Mouse (Mus musculus) midbrain, postnatal 0 days (tissue): ENCODE data around the gene Itgav. TPM values are rescaled to one million over a fixed set of nuclear protein-coding genes. Genes with fewer than 3 reads are reported as not detected.

Experiments used
- ATAC-seq: fragments of 200-750 bp; cut with Nextera tagmentation; 2 replicates; pipeline ENCODE4 v1.8.0; 2017; ENCODE audit warnings: moderate number of reproducible peaks, mild to moderate bottlenecking, moderate TSS enrichment, moderate library complexity; ENCODE audit not compliant: low FRiP score
- DNase-seq: peaks from one replicate; pipeline ENCODE4 v3.0.0-alpha.2; 2015; ENCODE audit warnings: low spot score
- H3K27ac ChIP-seq: fragments of 300-500 bp; sonication (generic); 2 replicates; pipeline ENCODE4 v1.5.1; 2014; ENCODE audit warnings: low read depth, mild to moderate bottlenecking, low read length, mixed read lengths
- H3K27me3 ChIP-seq: fragments of 300-500 bp; sonication (generic); 2 replicates; pipeline ENCODE4 v1.6.1; 2014; ENCODE audit warnings: low read length, control low read depth, mixed read lengths; ENCODE audit not compliant: insufficient read depth
- H3K36me3 ChIP-seq: fragments of 300-500 bp; sonication (generic); 2 replicates; pipeline ENCODE4 v1.6.1; 2014; ENCODE audit warnings: low read length, control low read depth, mixed read lengths; ENCODE audit not compliant: insufficient read depth
- H3K4me1 ChIP-seq: fragments of 300-500 bp; sonication (generic); 2 replicates; pipeline ENCODE4 v1.6.1; 2014; ENCODE audit warnings: mild to moderate bottlenecking, control low read depth, antibody characterized with exemption, low read length, mixed read lengths; ENCODE audit not compliant: insufficient read depth
- H3K4me2 ChIP-seq: fragments of 300-500 bp; sonication (generic); 2 replicates; pipeline ENCODE4 v1.6.1; 2014; ENCODE audit warnings: low read depth, mild to moderate bottlenecking, low read length, mixed read lengths; ENCODE audit not compliant: poor library complexity, severe bottlenecking
- H3K4me3 ChIP-seq: fragments of 300-500 bp; sonication (generic); 2 replicates; pipeline ENCODE4 v1.5.1; 2014; ENCODE audit warnings: low read depth, mild to moderate bottlenecking, low read length, moderate library complexity
- H3K9ac ChIP-seq: fragments of 300-500 bp; sonication (generic); replicated peaks from 2 replicates; pipeline ENCODE4 v1.6.1; 2014; ENCODE audit warnings: mild to moderate bottlenecking, low read length, moderate library complexity, mixed read lengths; ENCODE audit not compliant: poor library complexity, severe bottlenecking
- H3K9me3 ChIP-seq: fragments of 300-500 bp; sonication (generic); 2 replicates; pipeline ENCODE4 v1.6.1; 2016; ENCODE audit warnings: low read length, control low read depth
- CTCF ChIP-seq: IDR thresholded peaks from 2 replicates; pipeline ENCODE4 v1.5.1; 2016; ENCODE audit warnings: antibody characterized with exemption, mild to moderate bottlenecking
- WGBS: fragments of 180-500 bp; shearing (Covaris S2); extraction: QIAGEN DNeasy Blood & Tissue Kit; methylation state at CpG from one replicate; pipeline ENCODE4 v1.1.7; 2014; 5-methylcytosine and 5-hydroxymethylcytosine counted together
- polyA plus RNA-seq: library from polyadenylated mRNA; unstranded; fragments of >200 nt; fragmentation: Nextera tagmentation; extraction: Ambion mirVana; gene quantifications from 2 replicates; pipeline ENCODE4 v1.2.1, GENCODE M21; 2015
- total RNA-seq: library from RNA; depleted of rRNA; stranded (reverse); fragments of >200 nt; gene quantifications from 2 replicates; pipeline ENCODE4 v1.2.3, GENCODE M21; 2014

Gene Itgav
- total and polyA plus RNA-seq, 2 experiments from 2014 or later, result 30.7 to 30.8 TPM

- Histone ChIP-seq H3K36me3 (no peaks in the 10 kb centered on the region), H3K9ac (no peak overlapping the region), H3K4me1 (no peaks in the 10 kb centered on the region), H3K4me2 (no peak overlapping the region), H3K9me3 (no peaks in the 10 kb centered on the region), H3K27me3 (no peaks in the 10 kb centered on the region), H3K4me3 (no peak overlapping the region), H3K27ac (no peak overlapping the region)
- DNase-seq (peak; percentile 8), ATAC-seq (no peak)
- no peak for TF ChIP-seq CTCF
- WGBS, result 89% methylated on average over 6 of the region's 6 CpGs
Observed at GRCm38 (mm10) chr2:83681785-83682184, 42.4 kb upstream of the Itgav start.

- no peaks in the 10 kb centered on the region for H3K9me3 ChIP-seq
- WGBS, result 89% methylated on average over 8 of the region's 8 CpGs
- H3K9ac ChIP-seq, result no peak overlapping the region
- no peak overlapping the region for H3K4me2 ChIP-seq
- no peak overlapping the region for H3K27ac ChIP-seq
- ATAC-seq, result no peak
- no peaks in the 10 kb centered on the region for H3K36me3 ChIP-seq
- H3K27me3 ChIP-seq, result no peaks in the 10 kb centered on the region
- no peaks in the 10 kb centered on the region for H3K4me1 ChIP-seq
- no peak overlapping the region for H3K4me3 ChIP-seq
- DNase-seq, result no peak
- no peak for TF ChIP-seq CTCF
Observed at GRCm38 (mm10) chr2:83682282-83682681, 41.9 kb upstream of the Itgav start.

GRCm38 (mm10) chr2:83683731-83684519, 40.3 kb upstream of the Itgav start:
- no peak for ATAC-seq
- TF ChIP-seq CTCF, result no peak
- no peak overlapping the region for H3K9ac ChIP-seq

GRCm38 (mm10) chr2:83684691-83685090, 39.5 kb upstream of the Itgav start:
- 79% methylated on average over 8 of the region's 8 CpGs for WGBS
- Histone ChIP-seq H3K4me3 (no peak overlapping the region), H3K36me3 (no peaks in the 10 kb centered on the region), H3K27ac (no peak overlapping the region), H3K9ac (no peak overlapping the region), H3K4me1 (no peaks in the 10 kb centered on the region), H3K27me3 (no peaks in the 10 kb centered on the region), H3K9me3 (no peaks in the 10 kb centered on the region; the same call in 1 of the 2 replicates), H3K4me2 (no peak overlapping the region)
- DNase-seq (no peak), ATAC-seq (no peak)
- no peak for TF ChIP-seq CTCF

More at GRCm38 (mm10) chr2:83683731-83684519, 40.3 kb upstream of the Itgav start:
- no peaks in the 10 kb centered on the region for H3K4me1 ChIP-seq
- H3K4me2 ChIP-seq, result no peak overlapping the region
- H3K36me3 ChIP-seq, result no peaks in the 10 kb centered on the region
- no peak overlapping the region for H3K4me3 ChIP-seq
- H3K27ac ChIP-seq, result no peak overlapping the region
- H3K27me3 ChIP-seq, result no peaks in the 10 kb centered on the region
- H3K9me3 ChIP-seq, result no peaks in the 10 kb centered on the region; the same call in 1 of the 2 replicates
- 88% methylated on average over 9 of the region's 9 CpGs for WGBS
- DNase-seq, result no peak

- no peak overlapping the region for H3K4me2 ChIP-seq
- no peak overlapping the region for H3K4me3 ChIP-seq
- H3K9me3 ChIP-seq, result no peaks in the 10 kb centered on the region; the same call in 1 of the 2 replicates
- no peak overlapping the region for H3K9ac ChIP-seq
- DNase-seq (no peak), ATAC-seq (no peak)
- no peak for TF ChIP-seq CTCF
- no peaks in the 10 kb centered on the region for H3K27me3 ChIP-seq
- WGBS, result 85% methylated on average over 2 of the region's 2 CpGs
- no peaks in the 10 kb centered on the region for H3K36me3 ChIP-seq
- no peaks in the 10 kb centered on the region for H3K4me1 ChIP-seq
- H3K27ac ChIP-seq, result no peak overlapping the region
Observed at GRCm38 (mm10) chr2:83690372-83690771, 33.8 kb upstream of the Itgav start.
